Mouse (Mus musculus) heart, postnatal 25 days (tissue): ENCODE measurements around the gene Pla1a. TPM values are rescaled to one million over a fixed set of nuclear protein-coding genes. Genes with fewer than 3 reads are reported as not detected.
"Not testable (repeated sequence)": the region's sequence is repeated elsewhere in the genome, so short reads cannot be mapped to it uniquely, and the experiment has no call there.

ENCODE experiments used
- DNase-seq: peaks from one replicate; pipeline ENCODE4 v3.0.0; 2022; ENCODE audit warnings: low spot score
- intact Hi-C: fragments of 180-260 bp; cut with DNase I; formaldehyde crosslinking; loops from one replicate; pipeline ENCODE4 v1.15.1; 2025
- total RNA-seq, 2 experiments: library from RNA; stranded (reverse); gene quantifications; 2 replicates each; pipeline ENCODE4 v1.2.3; 2021

Pla1a gene
- total RNA-seq: 1 to 10 TPM; 6.5 to 8.4 TPM

GRCm38 (mm10) chr16:38432498-38433425 is at the start of gene Pla1a:
Gene Pla1a (minus strand): TSS chr16:38433145.
- intact Hi-C loops: loop anchor here (5.0 kb wide), 1 partner anchor 35 kb away; no protein-coding TSS in a partner anchor

DNA sequence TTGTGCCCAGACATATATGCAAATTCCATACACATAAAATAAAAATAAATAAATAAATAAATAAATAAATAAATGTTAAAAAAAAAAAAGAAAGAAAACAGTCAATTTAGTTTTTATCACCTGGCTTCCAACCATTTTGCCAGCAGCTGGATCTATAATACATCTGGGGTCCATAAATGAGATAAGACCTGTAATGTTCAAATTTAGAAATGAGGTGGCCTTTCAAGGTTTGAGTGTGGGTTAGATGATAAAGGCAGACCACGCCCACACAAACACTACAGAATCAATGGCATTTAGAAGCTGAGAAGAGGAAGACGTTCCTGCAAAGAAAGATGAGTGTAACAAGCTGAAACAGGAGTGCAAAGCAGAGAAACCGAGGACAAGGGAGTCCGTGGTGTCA is 48.4 kb upstream of the Pla1a start:
- no peak for DNase-seq

More at GRCm38 (mm10) chr16:38432498-38433425, at the start of gene Pla1a:
- DNase-seq: no peak

DNA sequence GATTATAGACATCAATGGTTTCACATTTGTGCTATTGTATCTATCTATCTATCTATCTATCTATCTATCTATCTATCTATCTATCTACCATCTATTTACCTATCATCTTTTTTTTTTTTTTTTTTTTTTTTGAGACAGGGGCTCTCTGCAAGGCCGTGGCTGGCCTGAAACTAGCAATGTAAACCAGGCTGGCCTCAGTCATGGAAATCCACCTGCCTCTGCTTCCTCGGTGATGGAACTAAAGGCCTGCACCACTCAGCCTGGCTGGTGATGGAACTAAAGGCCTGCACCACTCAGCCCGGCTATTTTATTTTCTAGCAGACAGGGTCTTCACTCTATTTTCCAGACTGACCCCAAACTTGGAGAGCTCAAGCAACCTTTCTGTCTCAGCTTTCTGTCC is 45.4 kb upstream of the Pla1a start:
- DNase-seq: no peak
- intact Hi-C loops: no loop called here

More for the DNA sequence above, 48.4 kb upstream of the Pla1a start:
- intact Hi-C loops: loop anchor here (5.0 kb wide), 1 partner anchor 84 kb away; no protein-coding TSS in a partner anchor

- DNase-seq, intact Hi-C loops: not testable (repeated sequence)
Measured at GRCm38 (mm10) chr16:38477241-38477608, 44.3 kb upstream of the Pla1a start.

GRCm38 (mm10) chr16:38476312-38477240 is 43.6 kb upstream of the Pla1a start:
- intact Hi-C loops: no loop called here
- DNase-seq: no peak

DNA sequence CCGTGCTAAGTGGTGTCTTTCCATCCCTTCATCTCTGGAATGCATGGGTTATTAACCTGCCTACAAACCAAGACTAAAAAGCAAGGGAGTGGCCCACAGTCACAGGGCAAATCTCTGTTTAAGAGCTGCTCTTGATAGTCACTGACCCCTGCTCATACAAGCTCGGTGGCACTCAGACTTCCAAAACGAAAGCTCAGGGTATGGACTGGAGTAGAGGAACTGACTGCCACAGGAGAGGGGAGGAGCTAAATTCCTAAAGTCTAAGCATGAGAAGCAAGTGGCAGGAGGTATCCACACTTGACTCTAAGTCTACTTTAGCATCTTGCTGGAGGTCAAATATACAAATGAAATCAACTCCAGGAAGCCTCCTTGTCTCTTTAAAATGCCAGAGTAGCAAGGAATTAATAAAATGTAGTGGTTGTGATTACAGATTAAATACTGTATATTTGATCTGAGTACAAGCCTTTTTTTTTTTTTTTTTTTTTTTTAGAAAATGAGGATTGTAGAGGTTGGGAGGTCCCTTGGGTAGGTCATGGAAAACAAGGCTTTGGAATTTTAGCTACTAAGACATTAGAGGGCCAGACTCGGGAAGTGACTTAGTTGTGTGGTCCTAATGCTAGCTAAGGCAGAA is 42.9 kb upstream of the Pla1a start:
- intact Hi-C loops: loop anchor here (2.0 kb wide), 1 partner anchor 21 kb away; the partner anchor contains the start of gene Cd80
- DNase-seq: no peak

GRCm38 (mm10) chr16:38474677-38475286 is 41.8 kb upstream of the Pla1a start:
- intact Hi-C loops: loop anchor here (2.0 kb wide), 1 partner anchor 20 kb away; the partner anchor contains the start of gene Cd80

DNA sequence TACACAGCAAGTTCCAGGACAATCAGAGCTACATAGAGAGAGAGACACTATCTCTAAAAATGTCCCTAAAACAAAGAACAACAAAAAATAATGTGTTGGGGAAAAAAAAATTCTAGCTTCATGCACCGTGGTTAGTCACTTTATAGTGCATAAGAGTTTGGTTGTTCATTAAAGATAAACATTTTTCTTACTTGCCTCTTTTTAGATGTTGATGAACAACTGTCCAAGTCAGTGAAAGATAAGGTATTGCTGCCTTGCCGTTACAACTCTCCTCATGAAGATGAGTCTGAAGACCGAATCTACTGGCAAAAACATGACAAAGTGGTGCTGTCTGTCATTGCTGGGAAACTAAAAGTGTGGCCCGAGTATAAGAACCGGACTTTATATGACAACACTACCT is 40.7 kb upstream of the Pla1a start:
- intact Hi-C loops: loop anchor here (2.0 kb wide), 1 partner anchor 19 kb away; the partner anchor contains the start of gene Cd80

More at GRCm38 (mm10) chr16:38474677-38475286, 41.8 kb upstream of the Pla1a start:
- no peak for DNase-seq

GRCm38 (mm10) chr16:38472507-38472873 is 39.5 kb upstream of the Pla1a start:
- no peak for DNase-seq
- intact Hi-C loops: no loop called here

More for the DNA sequence above, 40.7 kb upstream of the Pla1a start:
- DNase-seq: no peak

DNA sequence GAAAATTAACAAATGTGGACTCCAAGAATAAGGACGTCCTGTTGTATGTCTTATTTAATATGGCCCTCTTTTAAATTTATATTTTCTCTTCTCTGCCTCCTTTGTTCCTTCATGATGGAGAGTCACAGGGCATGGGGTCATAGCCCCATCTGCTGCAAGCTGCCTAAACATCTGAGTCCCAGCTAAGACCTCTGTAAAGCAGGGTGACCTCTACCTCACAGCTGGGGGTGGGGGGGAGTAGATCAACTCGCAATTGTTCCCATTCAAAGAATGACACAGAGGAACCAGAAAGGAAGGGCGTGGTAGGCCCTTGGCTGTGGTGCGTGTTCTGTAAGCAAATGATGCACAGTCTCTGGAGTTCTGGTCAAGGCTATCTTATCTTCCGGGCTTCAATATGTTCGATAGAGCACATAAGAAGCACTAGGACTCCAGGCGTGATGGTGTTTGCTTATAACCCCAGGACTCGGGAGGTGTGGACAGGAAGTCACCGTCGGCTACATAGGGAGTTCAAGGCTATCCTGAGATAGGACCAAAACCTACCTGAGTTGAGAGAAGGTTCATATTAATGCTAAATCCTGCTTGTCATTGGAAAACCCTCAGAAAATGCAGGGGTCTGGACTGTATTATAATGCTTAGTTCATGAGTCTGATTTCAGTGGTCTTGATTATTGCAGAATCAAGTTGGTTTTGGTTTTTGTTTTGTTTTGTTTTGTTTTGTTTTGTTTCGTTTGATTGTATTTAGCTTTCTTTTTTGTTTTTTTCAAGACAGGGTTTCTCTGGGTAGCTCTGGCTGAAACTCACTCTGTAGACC is 39.0 kb upstream of the Pla1a start:
- intact Hi-C loops: no loop called here
- DNase-seq: no peak

DNA sequence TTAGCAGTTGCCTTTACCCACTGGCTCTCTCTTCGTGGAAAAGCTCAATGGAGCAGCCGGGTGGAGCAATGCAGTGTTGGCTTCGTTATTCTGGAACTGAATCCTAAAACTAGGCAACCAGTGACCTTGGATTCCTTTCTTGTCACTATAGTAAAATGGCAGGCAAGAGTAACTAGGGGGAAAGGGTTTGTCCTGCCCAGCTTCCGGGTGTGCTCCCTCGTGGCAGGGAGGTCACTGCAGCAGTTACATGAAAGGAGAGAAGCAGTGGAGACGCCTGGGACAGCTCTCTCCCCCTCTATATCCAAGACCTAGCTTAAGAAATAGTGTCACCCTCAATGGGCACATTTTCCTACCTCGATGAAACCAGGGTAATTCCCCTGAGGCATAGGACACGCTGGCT is 36.5 kb upstream of the Pla1a start:
- DNase-seq: no peak
- intact Hi-C loops: no loop called here

DNA sequence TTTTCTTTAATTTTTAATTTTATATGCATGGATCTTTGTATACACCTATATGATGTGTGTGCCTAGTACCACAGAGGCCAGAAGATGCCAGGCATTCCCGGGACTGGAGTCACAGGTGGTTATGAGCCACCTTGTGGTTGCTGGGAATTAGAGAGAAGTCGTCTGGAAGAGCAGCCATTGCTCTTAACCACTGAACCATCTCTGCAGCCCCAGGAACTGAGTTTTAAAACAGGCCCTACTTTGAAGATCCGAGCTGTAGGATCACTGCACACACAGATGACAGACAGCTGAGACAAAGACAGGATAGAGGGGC is 35.7 kb upstream of the Pla1a start:
- intact Hi-C loops: no loop called here
- no peak for DNase-seq

GRCm38 (mm10) chr16:38467917-38468705 is 35.2 kb upstream of the Pla1a start:
- no peak for DNase-seq
- intact Hi-C loops: no loop called here

- intact Hi-C loops: no loop called here
- DNase-seq: no peak
Measured at GRCm38 (mm10) chr16:38467091-38467916, 34.4 kb upstream of the Pla1a start.

GRCm38 (mm10) chr16:38466089-38466488 is 33.1 kb upstream of the Pla1a start:
- intact Hi-C loops: no loop called here
- no peak for DNase-seq

GRCm38 (mm10) chr16:38463305-38463704 is 30.4 kb upstream of the Pla1a start:
- DNase-seq: no peak
- intact Hi-C loops: no loop called here

DNA sequence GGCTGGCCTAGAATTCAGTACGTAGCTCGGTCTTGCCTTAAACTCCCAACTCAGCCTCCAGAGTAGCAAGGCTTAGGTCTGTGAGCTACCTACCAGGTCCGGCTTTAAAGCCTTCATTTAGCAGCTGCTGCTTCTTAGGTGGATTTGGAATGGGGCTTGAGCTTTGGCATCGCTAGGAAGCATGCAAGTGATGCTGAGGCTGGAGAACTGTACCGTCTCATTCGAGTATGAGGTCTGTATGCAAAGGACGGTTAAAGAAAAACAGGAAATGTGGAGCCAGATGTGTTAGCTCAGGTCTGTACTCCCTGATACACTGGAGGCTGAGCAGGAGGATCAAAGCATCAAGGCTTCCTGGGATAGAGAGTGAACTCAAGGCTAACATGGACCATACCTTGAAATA is 29.2 kb upstream of the Pla1a start:
- intact Hi-C loops: no loop called here
- DNase-seq: no peak
